Mouse (Mus musculus) layer of hippocampus, adult 2 months (tissue): ENCODE measurements around the gene 9130213A22Rik. TPM values are rescaled to one million over a fixed set of nuclear protein-coding genes. Genes with fewer than 3 reads are reported as not detected.
A peak's percentile ranks its signal among the peaks of the same experiment; 100 is the strongest.

ENCODE experiments used
- DNase-seq, 2 experiments: peaks; one replicate each; pipeline ENCODE4 v3.0.0; 2022; ENCODE audit warnings: low spot score in 2 of 2
- H3K27ac ChIP-seq: fragments of 200-600 bp; 2 replicates; pipeline ENCODE4 v1.8.1; 2022
- H3K4me3 ChIP-seq: fragments of 200-600 bp; 2 replicates; pipeline ENCODE4 v1.8.1; 2022; ENCODE audit warnings: mild to moderate bottlenecking
- CTCF ChIP-seq: fragments of 200-600 bp; conservative IDR thresholded peaks from 2 replicates; pipeline ENCODE4 v1.8.1; 2022; ENCODE audit warnings: antibody characterized with exemption, mild to moderate bottlenecking, moderate library complexity
- total RNA-seq, 2 experiments: library from RNA; stranded (reverse); gene quantifications; 2 replicates each; pipeline ENCODE4 v1.2.3; 2021

Gene 9130213A22Rik
- total RNA-seq, 2 experiments from 2014 or later: 1.4 to 1.5 TPM

GRCm38 (mm10) chr11:69072234-69072633, 50.2 kb downstream of the 9130213A22Rik start:
- no peak overlapping the region; the same call in 1 of the 2 replicates for H3K4me3 ChIP-seq
- no peak for TF ChIP-seq CTCF
- DNase-seq: no peak
- peak overlapping the region; percentile 100 for H3K27ac ChIP-seq

DNA sequence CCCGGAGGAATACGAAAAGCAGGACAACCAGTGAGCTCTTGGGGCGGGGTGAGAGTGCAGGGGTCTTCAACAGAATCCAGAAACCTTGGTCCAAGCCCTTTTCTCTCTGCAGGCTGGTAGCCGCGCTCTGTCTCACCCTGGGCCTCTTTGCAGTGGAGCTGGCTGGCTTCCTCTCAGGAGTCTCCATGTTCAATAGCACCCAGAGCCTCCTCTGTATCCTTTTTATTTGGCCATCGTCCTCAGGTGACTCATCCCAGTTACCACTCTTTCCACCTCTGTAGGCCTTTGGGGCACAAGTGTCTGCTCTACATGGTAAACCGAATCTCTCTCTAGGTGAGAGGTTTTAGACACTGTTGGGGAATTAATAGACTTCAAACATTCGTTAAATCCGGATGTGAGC, 51.1 kb downstream of the 9130213A22Rik start:
- no peak for TF ChIP-seq CTCF
- Histone ChIP-seq H3K4me3 (peak overlapping the region; percentile 78), H3K27ac (peak overlapping the region; percentile 97)
- no peak for DNase-seq

GRCm38 (mm10) chr11:69070590-69071222, 51.7 kb downstream of the 9130213A22Rik start, which contains the start of gene Tmem107:
Tmem107 (plus strand) TSS chr11:69070806.
- DNase-seq: peak; percentile 91 to 92
- no peak for TF ChIP-seq CTCF
- H3K4me3 ChIP-seq: peak within 1 kb of the TSS; percentile 78
- peak within 1 kb of the TSS; percentile 97 for H3K27ac ChIP-seq

DNA sequence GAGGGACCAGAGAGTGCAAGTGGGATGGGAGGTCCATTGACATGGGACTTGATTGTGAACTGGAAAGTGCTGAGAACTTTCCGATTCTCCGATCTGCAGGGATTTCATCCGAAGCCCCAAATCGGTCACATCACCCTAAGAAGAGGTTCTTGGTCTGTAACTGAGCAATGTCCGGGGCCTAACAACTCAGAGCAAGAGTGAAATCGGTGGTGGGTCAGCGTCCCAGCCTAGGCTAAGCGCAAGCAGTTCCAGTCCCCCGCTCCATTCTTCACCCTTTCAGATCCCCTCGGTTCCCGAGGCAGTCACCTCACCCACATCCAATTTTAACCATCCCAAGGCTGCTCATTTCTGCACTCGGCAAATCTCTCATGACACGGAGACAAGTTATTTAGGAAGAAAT, 52.3 kb downstream of the 9130213A22Rik start:
- TF ChIP-seq CTCF: no peak
- DNase-seq: no peak
- peak overlapping the region; percentile 97 for H3K27ac ChIP-seq
- peak overlapping the region; percentile 78 for H3K4me3 ChIP-seq

Other genes with a start within 250 kb of the 9130213A22Rik start
- not detected for gene Rnf222, start 234.0 kb downstream of the 9130213A22Rik start, total RNA-seq
- gene Rpl26, start 221.0 kb downstream of the 9130213A22Rik start, total RNA-seq: 100 to 1,000 TPM; 766 to 781 TPM
- gene Odf4, start 195.5 kb downstream of the 9130213A22Rik start, total RNA-seq: not detected
- gene Arhgef15, start 165.1 kb downstream of the 9130213A22Rik start, total RNA-seq: 1 to 10 TPM; 9.5 to 9.7 TPM
- 1 to 10 TPM; 5.8 to 6.2 TPM for gene Slc25a35, start 154.5 kb downstream of the 9130213A22Rik start, total RNA-seq
- gene Rangrf, start 147.4 kb downstream of the 9130213A22Rik start, total RNA-seq: 10 to 100 TPM; 16.8 to 20.7 TPM
- 10 to 100 TPM; 27.5 to 27.8 TPM for gene Pfas, start 114.1 kb downstream of the 9130213A22Rik start, total RNA-seq
- 10 to 100 TPM; 40.3 to 43.1 TPM for gene Ctc1, start 106.7 kb downstream of the 9130213A22Rik start, total RNA-seq
- gene Aurkb, start 76.9 kb downstream of the 9130213A22Rik start, total RNA-seq: under 1 TPM; 0.54 to 0.79 TPM
- 10 to 100 TPM; 26.6 to 30.8 TPM for gene Borcs6, start 62.9 kb downstream of the 9130213A22Rik start, total RNA-seq
- gene Tmem107, start 51.8 kb downstream of the 9130213A22Rik start, total RNA-seq: 10 to 100 TPM; 20.3 to 21.6 TPM
- 1,000 to 10,000 TPM in 1 of 2 experiments, 100 to 1,000 TPM in 1; 988 to 1,016 TPM for gene Vamp2, start 34.1 kb downstream of the 9130213A22Rik start, total RNA-seq
- 10 to 100 TPM; 83.4 to 95.2 TPM for gene Per1, start 27.4 kb downstream of the 9130213A22Rik start, total RNA-seq
- gene Hes7, start 2.2 kb downstream of the 9130213A22Rik start, total RNA-seq: 1 to 10 TPM in 1 of 2 experiments, under 1 TPM in 1; 0.79 to 1.0 TPM
- 10 to 100 TPM in 1 of 2 experiments, 1 to 10 TPM in 1; 7.8 to 11.1 TPM for gene Aloxe3, start 3.3 kb upstream of the 9130213A22Rik start, total RNA-seq
- gene Alox12b, start 34.4 kb upstream of the 9130213A22Rik start, total RNA-seq: 10 to 100 TPM in 1 of 2 experiments, 1 to 10 TPM in 1; 8.7 to 12.2 TPM
- 1 to 10 TPM; 7.5 to 8.2 TPM for gene Alox8, start 75.3 kb upstream of the 9130213A22Rik start, total RNA-seq
- gene Gucy2e, start 114.4 kb upstream of the 9130213A22Rik start, total RNA-seq: 1 to 10 TPM; 2.1 to 2.3 TPM
- 10 to 100 TPM; 13.9 to 17.8 TPM for gene Cntrob, start 201.2 kb upstream of the 9130213A22Rik start, total RNA-seq
- gene Trappc1, start 201.4 kb upstream of the 9130213A22Rik start, total RNA-seq: 10 to 100 TPM; 63.0 to 63.5 TPM
- gene Kcnab3, start 203.7 kb upstream of the 9130213A22Rik start, total RNA-seq: 10 to 100 TPM; 20.6 to 26.1 TPM
- 100 to 1,000 TPM; 110 to 117 TPM for gene Rnf227, start 217.9 kb upstream of the 9130213A22Rik start, total RNA-seq
- gene Chd3, start 246.8 kb upstream of the 9130213A22Rik start, total RNA-seq: 100 to 1,000 TPM; 541 to 561 TPM